Mouse (Mus musculus): Measurements from ENCODE around the gene Foxi2.

DNA sequence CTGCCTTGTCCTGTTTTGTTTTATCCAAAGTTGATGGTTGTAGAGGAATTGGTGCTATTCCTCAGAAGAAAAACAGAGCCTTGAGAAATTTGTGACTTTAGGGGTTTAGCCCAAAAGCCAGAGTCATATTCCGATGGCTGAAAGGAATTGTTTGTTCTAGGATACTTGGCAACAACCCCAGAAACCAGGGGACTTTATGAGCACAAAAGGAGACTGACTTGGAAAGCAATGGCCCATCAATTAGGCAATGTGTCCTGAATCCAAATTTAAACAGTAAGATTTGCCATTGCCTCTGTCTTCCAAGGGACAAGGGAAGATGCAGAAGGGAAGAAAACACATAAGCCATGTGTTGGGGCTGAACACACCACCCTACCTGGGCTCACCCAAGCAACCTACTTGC, 42.3 kb downstream of the Foxi2 start:
- no peak for TF ChIP-seq POLR2A (IDR thresholded peaks at IDR 0.05; ENCODE audit: control insufficient read depth, extremely low read depth, insufficient read depth, low read length, poor library complexity)
- no peak for TF ChIP-seq CTCF (IDR thresholded peaks at IDR 0.05; ENCODE audit: borderline replicate concordance, control insufficient read depth, extremely low read depth, insufficient read depth, low read length, poor library complexity)

Measured in thymus, adult 2 months (tissue).